Mouse (Mus musculus) lung, postnatal 0 days (tissue): ENCODE data around the gene Cyp2s1.

Experiments used
- CTCF ChIP-seq: IDR thresholded peaks from 2 replicates; pipeline ENCODE4 v1.5.1; 2016; ENCODE audit warnings: antibody characterized with exemption, mild to moderate bottlenecking
- EP300 ChIP-seq: IDR thresholded peaks from 2 replicates; pipeline ENCODE4 v1.6.1; 2016; ENCODE audit warnings: antibody characterized with exemption, mild to moderate bottlenecking, control low read depth

DNA sequence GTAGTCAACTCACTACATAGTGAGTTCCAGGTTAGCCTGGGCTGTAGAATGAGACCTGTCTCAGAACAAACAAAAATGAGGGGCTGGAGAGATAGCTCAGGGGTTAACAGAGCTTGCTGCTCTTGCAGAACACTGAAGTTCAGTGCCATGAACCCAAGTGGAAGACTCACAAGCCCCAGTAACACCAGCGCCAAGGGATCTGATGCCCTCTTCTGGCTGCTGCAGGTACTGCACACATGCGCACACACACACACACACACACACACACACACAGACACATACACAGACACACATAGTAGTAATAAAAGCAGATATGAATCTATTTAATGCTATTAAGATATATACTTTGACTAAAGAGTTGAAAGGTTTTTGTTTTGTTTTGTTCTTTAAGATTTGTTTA lies 18.2 kb downstream of the Cyp2s1 start:
- TF ChIP-seq CTCF (peak; percentile 45), EP300 (no peak)
